Mouse (Mus musculus): ENCODE measurements at regions not wholly inside any gene's neighbourhood (a gene's known extent, or its start where the extent isn't known, plus 50 kb on each side); places are given as distances from the start of the nearest gene placed in this dataset.

- no peak for TF ChIP-seq CTCF (IDR thresholded peaks at IDR 0.05; ENCODE audit: extremely low read depth, insufficient read depth, low read length)
- TF ChIP-seq POLR2A (IDR thresholded peaks at IDR 0.05; ENCODE audit: extremely low read depth, insufficient read depth, low read length) = no peak
Measured at GRCm38 (mm10) chr2:3871748-3872147, 145.8 kb upstream of the Frmd4a start.
